Mouse (Mus musculus): ENCODE data around the gene B4galnt1.

DNA sequence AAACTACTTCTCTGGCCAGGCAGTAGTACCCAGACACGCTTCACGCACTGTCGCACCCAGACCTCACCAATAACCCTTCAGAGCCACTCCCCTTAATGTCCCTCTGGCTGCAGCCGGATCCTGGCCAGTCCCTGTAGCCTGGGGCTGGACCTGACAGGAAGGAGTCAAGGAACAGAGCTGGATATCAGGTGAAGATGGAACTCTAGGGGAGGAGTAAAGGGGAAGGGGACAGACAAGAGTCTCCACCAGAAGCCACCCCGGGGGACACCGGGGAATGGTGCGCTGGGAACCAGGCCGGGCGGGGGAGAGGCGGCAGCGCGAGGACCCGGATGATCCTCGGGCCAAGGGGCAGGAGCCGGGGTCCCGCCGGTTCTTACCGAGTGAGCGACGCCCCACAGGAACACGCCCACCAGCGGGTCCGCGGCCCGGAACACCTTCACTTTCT, 46.0 kb downstream of the B4galnt1 start:
- TF ChIP-seq POLR2A (IDR thresholded peaks at IDR 0.05; ENCODE audit: borderline replicate concordance, control insufficient read depth, low read depth, low read length) (no peak; the same call in 1 of the 2 replicates), CTCF (IDR thresholded peaks at IDR 0.05; ENCODE audit: control insufficient read depth, insufficient read depth, low read length) (no peak)

Measured in bone marrow, adult 2 months (tissue).